Mouse (Mus musculus) CH12.LX (cell line): ENCODE measurements at regions not wholly inside any gene's neighbourhood (a gene's known extent, or its start where the extent isn't known, plus 50 kb on each side); places are given as distances from the start of the nearest gene placed in this dataset.

Source experiments
- DNase-seq: peaks from one replicate; pipeline ENCODE4 v3.0.0-alpha.2; 2013; ENCODE audit errors: extremely low read depth
- H3K27ac ChIP-seq: 2 replicates; pipeline ENCODE4 v1.5.1; 2012; ENCODE audit warnings: low read depth, mild to moderate bottlenecking, control low read depth, moderate library complexity; ENCODE audit not compliant: insufficient read depth
- H3K27me3 ChIP-seq: replicated peaks from 2 replicates; pipeline ENCODE3; 2012; ENCODE audit warnings: inconsistent platforms
- H3K36me3 ChIP-seq, 2 experiments: replicated peaks in 1 of 2; 2 replicates each; pipeline versions ENCODE3 to v1.6.1; 2012; ENCODE audit warnings: inconsistent platforms in 1 of 2, low read length in 1 of 2, mild to moderate bottlenecking in 1 of 2, mixed read lengths in 1 of 2, moderate library complexity in 1 of 2; ENCODE audit not compliant: control insufficient read depth in 1 of 2, insufficient read depth in 1 of 2
- H3K4me1 ChIP-seq, 2 experiments: 2 replicates each; pipeline ENCODE4 v1.6.1; 2012; ENCODE audit warnings: inconsistent platforms in 1 of 2, moderate library complexity in 1 of 2; ENCODE audit not compliant: insufficient read depth in 2 of 2, control insufficient read depth in 1 of 2
- H3K4me2 ChIP-seq: 2 replicates; pipeline ENCODE4 v1.6.1; 2012; ENCODE audit warnings: low read depth, mild to moderate bottlenecking, control low read depth; ENCODE audit not compliant: poor library complexity, insufficient read depth, severe bottlenecking
- H3K4me3 ChIP-seq, 3 experiments: fragments of 150-350 bp in 1 of 3; sonication (generic) in 1 of 3; replicated peaks in 1 of 3; 2 replicates each; pipeline versions ENCODE3 to v1.5.1; 2011 to 2012; ENCODE audit warnings: low read depth in 2 of 3, low read length in 2 of 3, mild to moderate bottlenecking in 2 of 3, moderate library complexity in 2 of 3, control low read depth in 1 of 3, improper control_type of control experiment in 1 of 3, inconsistent platforms in 1 of 3, mixed read lengths in 1 of 3; ENCODE audit not compliant: poor library complexity in 1 of 3
- H3K79me2 ChIP-seq: replicated peaks from 2 replicates; pipeline ENCODE4 v1.6.1; 2012; ENCODE audit warnings: mild to moderate bottlenecking, moderate library complexity; ENCODE audit not compliant: control insufficient read depth, poor library complexity, insufficient read depth, severe bottlenecking; ENCODE audit errors: extremely low read depth
- H3K9ac ChIP-seq: 2 replicates; pipeline ENCODE4 v1.6.1; 2012; ENCODE audit warnings: low read depth, mild to moderate bottlenecking, control low read depth, moderate library complexity; ENCODE audit not compliant: insufficient read depth
- H3K9me3 ChIP-seq: replicated peaks from 2 replicates; pipeline ENCODE3; 2012; ENCODE audit warnings: low read length, inconsistent platforms, mixed read lengths
- BHLHE40 ChIP-seq: IDR thresholded peaks from 2 replicates; pipeline ENCODE4 v1.6.1; 2011; ENCODE audit warnings: mild to moderate bottlenecking, low read depth, low read length, improper control_type of control experiment
- CHD1 ChIP-seq: IDR thresholded peaks from 2 replicates; pipeline ENCODE4 v1.6.1; 2012; ENCODE audit warnings: low read depth, low read length, improper control_type of control experiment, inconsistent platforms
- CHD2 ChIP-seq: IDR thresholded peaks from 2 replicates; pipeline ENCODE4 v1.6.1; 2011; ENCODE audit warnings: low read length, improper control_type of control experiment
- E2F4 ChIP-seq: IDR thresholded peaks from 2 replicates; pipeline ENCODE4 v1.6.1; 2011; ENCODE audit warnings: low read depth, low read length, improper control_type of control experiment; ENCODE audit not compliant: insufficient replicate concordance
- ELF1 ChIP-seq: IDR thresholded peaks from 2 replicates; pipeline ENCODE4 v1.6.1; 2014; ENCODE audit warnings: low read depth, mild to moderate bottlenecking, inconsistent platforms, low read length, improper control_type of control experiment
- EP300 ChIP-seq: IDR thresholded peaks from 2 replicates; pipeline ENCODE4 v1.6.1; 2011; ENCODE audit warnings: low read length, improper control_type of control experiment
- ETS1 ChIP-seq: conservative IDR thresholded peaks from 2 replicates; pipeline ENCODE4 v1.6.1; 2012; ENCODE audit warnings: low read depth, mild to moderate bottlenecking, inconsistent platforms, low read length, improper control_type of control experiment, moderate library complexity
- HCFC1 ChIP-seq: IDR thresholded peaks from 2 replicates; pipeline ENCODE4 v1.6.1; 2012; ENCODE audit warnings: low read depth, mild to moderate bottlenecking, inconsistent platforms, low read length, improper control_type of control experiment
- IRF4 ChIP-seq: IDR thresholded peaks from 2 replicates; pipeline ENCODE4 v1.6.1; 2014; ENCODE audit warnings: low read depth, mild to moderate bottlenecking, inconsistent platforms, low read length, improper control_type of control experiment
- MAX ChIP-seq: IDR thresholded peaks from 2 replicates; pipeline ENCODE4 v1.6.1; 2011; ENCODE audit warnings: low read length, improper control_type of control experiment
- MAZ ChIP-seq: IDR thresholded peaks from 2 replicates; pipeline ENCODE4 v1.6.1; 2012; ENCODE audit warnings: low read depth, mild to moderate bottlenecking, inconsistent platforms, low read length, improper control_type of control experiment, moderate library complexity
- MXI1 ChIP-seq: IDR thresholded peaks from 2 replicates; pipeline ENCODE4 v1.6.1; 2011; ENCODE audit warnings: mild to moderate bottlenecking, low read depth, low read length, improper control_type of control experiment
- MYC ChIP-seq: IDR thresholded peaks from 2 replicates; pipeline ENCODE4 v1.6.1; 2011; ENCODE audit warnings: low read depth, mild to moderate bottlenecking, improper control_type of control experiment, low read length
- POLR2A ChIP-seq: IDR thresholded peaks from 2 replicates; pipeline ENCODE4 v1.6.1; 2011; ENCODE audit warnings: low read depth, mild to moderate bottlenecking, improper control_type of control experiment, low read length
- POLR2AphosphoS2 ChIP-seq: IDR thresholded peaks from 2 replicates; pipeline ENCODE4 v1.6.1; 2011; ENCODE audit warnings: low read depth, low read length, improper control_type of control experiment
- RAD21 ChIP-seq: IDR thresholded peaks from 2 replicates; pipeline ENCODE4 v1.6.1; 2011; ENCODE audit warnings: low read depth, mild to moderate bottlenecking, low read length, improper control_type of control experiment, moderate library complexity
- RCOR1 ChIP-seq: conservative IDR thresholded peaks from 2 replicates; pipeline ENCODE4 v1.6.1; 2012; ENCODE audit warnings: low read depth, mild to moderate bottlenecking, inconsistent platforms, low read length, improper control_type of control experiment
- SIN3A ChIP-seq: IDR thresholded peaks from 2 replicates; pipeline ENCODE4 v1.6.1; 2012; ENCODE audit warnings: low read length, improper control_type of control experiment, inconsistent platforms
- TBP ChIP-seq: conservative IDR thresholded peaks from 2 replicates; pipeline ENCODE4 v1.6.1; 2011; ENCODE audit warnings: low read depth, low read length, improper control_type of control experiment
- TCF12 ChIP-seq: IDR thresholded peaks from 2 replicates; pipeline ENCODE4 v1.6.1; 2014; ENCODE audit warnings: low read depth, mild to moderate bottlenecking, inconsistent platforms, low read length, improper control_type of control experiment
- UBTF ChIP-seq: IDR thresholded peaks from 2 replicates; pipeline ENCODE4 v1.6.1; 2012; ENCODE audit warnings: low read depth, mild to moderate bottlenecking, inconsistent platforms, low read length, improper control_type of control experiment, moderate library complexity
- USF1 ChIP-seq: IDR thresholded peaks from 2 replicates; pipeline ENCODE4 v1.6.1; 2014; ENCODE audit warnings: low read depth, mild to moderate bottlenecking, inconsistent platforms, low read length, improper control_type of control experiment
- ZC3H11A ChIP-seq: IDR thresholded peaks from 2 replicates; pipeline ENCODE4 v1.6.1; 2012; ENCODE audit warnings: low read depth, mild to moderate bottlenecking, inconsistent platforms, low read length, improper control_type of control experiment
- ZKSCAN1 ChIP-seq: IDR thresholded peaks from 2 replicates; pipeline ENCODE4 v1.6.1; 2012; ENCODE audit warnings: low read depth, inconsistent platforms, low read length, improper control_type of control experiment, borderline replicate concordance
- ZNF384 ChIP-seq: IDR thresholded peaks from 2 replicates; pipeline ENCODE4 v1.6.1; 2012; ENCODE audit warnings: low read depth, low read length, improper control_type of control experiment, inconsistent platforms
- dilution Hi-C: fragments of 300-500 bp; cut with MboI; formaldehyde crosslinking; loops from 2 replicates; pipeline ENCODE4 v1.14.3; 2020; ENCODE audit warnings: low sequenced_read_pairs; ENCODE audit not compliant: extremely low pct_unique_long_range_greater_than_20kb, extremely low pct_ligation_motif_present
- in situ Hi-C: fragments of 300-500 bp; cut with MboI; formaldehyde crosslinking; loops from 3 replicates; pipeline ENCODE4 v1.14.3; 2019; ENCODE audit warnings: low sequenced_read_pairs, low pct_ligation_motif_present, low pct_unique_long_range_greater_than_20kb, mixed read lengths

- Histone ChIP-seq H3K79me2 (no peaks in the 10 kb centered on the region), H3K4me2 (no peak overlapping the region), H3K9ac (no peak overlapping the region), H3K36me3 (no peaks in the 10 kb centered on the region), H3K4me1 (no peaks in the 10 kb centered on the region), H3K27ac (no peak overlapping the region), H3K27me3 (no peaks in the 10 kb centered on the region), H3K4me3 (no peak overlapping the region), H3K9me3 (no peaks in the 10 kb centered on the region)
- in situ Hi-C loops, result no loop called here
- no peak for DNase-seq
- TF ChIP-seq USF1, result no peak
- TF ChIP-seq MXI1, result no peak
- no peak for TF ChIP-seq ELF1
- no peak for TF ChIP-seq EP300
- TF ChIP-seq CHD1, result no peak
- no peak for TF ChIP-seq ETS1
- TF ChIP-seq HCFC1, result no peak
- TF ChIP-seq MYC, result no peak
- no peak for TF ChIP-seq MAZ
- no peak for TF ChIP-seq E2F4
- TF ChIP-seq TCF12, result no peak
- no peak for TF ChIP-seq SIN3A
- no peak for TF ChIP-seq UBTF
- no peak for TF ChIP-seq IRF4
- no peak for TF ChIP-seq RCOR1
- TF ChIP-seq MAX, result no peak
- TF ChIP-seq TBP, result no peak
- TF ChIP-seq POLR2AphosphoS2, result no peak
- no peak for TF ChIP-seq BHLHE40
- dilution Hi-C loops, result no loop called here
These were observed 68.5 kb upstream of the Kcna3 start for GRCm38 (mm10) chr3:106967479-106967878.

GRCm38 (mm10) chr3:106974114-106974789 lies 61.7 kb upstream of the Kcna3 start:
- TF ChIP-seq USF1, result no peak
- TF ChIP-seq ZKSCAN1, result no peak
- TF ChIP-seq ETS1, result no peak
- no peak for TF ChIP-seq UBTF
- TF ChIP-seq POLR2A, result no peak
- no peak for TF ChIP-seq ELF1
- no peak for TF ChIP-seq ZC3H11A
- TF ChIP-seq MYC, result no peak
- TF ChIP-seq CHD2, result no peak
- no peak for TF ChIP-seq ZNF384
- no peak for TF ChIP-seq RCOR1
- TF ChIP-seq BHLHE40, result no peak
- TF ChIP-seq RAD21, result no peak
- TF ChIP-seq SIN3A, result no peak
- no peak for TF ChIP-seq HCFC1
- no peak for TF ChIP-seq E2F4
- TF ChIP-seq, all 38 proteins: peak for 0
- no peaks in the 10 kb centered on the region for H3K9me3 ChIP-seq
- in situ Hi-C loops, result no loop called here
- H3K9ac ChIP-seq, result no peak overlapping the region
- no peaks in the 10 kb centered on the region for H3K27me3 ChIP-seq
- no peak for DNase-seq
- dilution Hi-C loops, result no loop called here
- no peaks in the 10 kb centered on the region for H3K36me3 ChIP-seq
- H3K4me1 ChIP-seq, result no peaks in the 10 kb centered on the region
- H3K79me2 ChIP-seq, result no peaks in the 10 kb centered on the region
- H3K4me2 ChIP-seq, result no peak overlapping the region; the same call in 1 of the 2 replicates
- H3K4me3 ChIP-seq, result no peak overlapping the region
- no peak overlapping the region for H3K27ac ChIP-seq
